Mouse (Mus musculus): ENCODE results near the gene Cercam. TPM values are rescaled to one million over a fixed set of nuclear protein-coding genes. Genes with fewer than 3 reads are reported as not detected.

Cercam gene
- polyA plus RNA-seq, 1 experiment from 2014 or later = 28.5 TPM

DNA sequence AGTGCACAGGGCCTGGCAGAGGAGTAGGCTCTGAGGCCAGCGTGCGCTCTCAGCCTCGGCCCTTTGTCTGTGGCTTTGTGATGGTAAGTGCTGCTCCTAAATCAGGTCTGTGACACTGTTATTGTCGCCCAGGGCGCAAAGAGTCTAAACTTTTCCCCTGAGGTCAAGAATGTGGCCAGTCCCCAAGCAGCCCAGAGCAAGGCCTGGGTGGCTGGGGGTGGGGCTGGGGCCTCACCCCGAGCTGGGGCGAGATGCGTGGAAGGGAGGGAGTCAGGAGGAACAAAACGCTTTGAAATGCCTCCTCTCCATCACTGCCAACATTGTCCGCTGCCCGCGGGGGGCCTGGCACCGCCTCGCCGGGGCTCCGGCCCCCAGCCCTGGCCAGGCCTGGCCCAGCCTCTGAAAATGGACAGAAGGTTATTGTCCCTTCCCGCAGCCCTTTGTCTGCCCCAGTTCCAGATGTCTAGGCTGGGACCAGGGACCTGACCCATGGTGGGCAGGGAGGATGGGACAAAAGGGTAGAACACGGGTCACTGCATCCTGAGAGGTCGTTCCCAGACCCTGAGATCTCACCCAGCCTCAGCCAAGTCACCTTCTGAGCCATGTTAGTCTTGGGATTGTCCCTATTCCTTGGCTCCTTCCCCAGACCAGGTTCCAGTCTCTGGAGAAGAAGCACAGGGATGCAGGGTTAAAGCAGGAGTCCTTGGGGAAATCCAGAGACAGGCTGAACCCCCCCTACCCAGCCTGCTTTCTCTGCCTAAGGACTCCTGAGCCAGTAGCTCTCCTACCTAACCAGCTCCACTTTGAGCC lies 12.3 kb upstream of the Cercam start:
- peak overlapping the region; percentile 88 for H3K27ac ChIP-seq
- WGBS = 11% methylated on average over 19 of the region's 19 CpGs
- peak overlapping the region; percentile 32; the same call in 1 of the 2 replicates for H3K9ac ChIP-seq
- H3K4me1 ChIP-seq = peaks cover 64% of the 10 kb centered on the region
- H3K4me3 ChIP-seq = no peak overlapping the region
- peak; percentile 14; the same call in 1 of the 2 replicates for ATAC-seq (ENCODE audit: low FRiP score)
- H3K27me3 ChIP-seq = no peaks in the 10 kb centered on the region
- 0 out of 2 replicates have a peak overlapping the region, but pooled peaks have one; percentile 7 for H3K4me2 ChIP-seq (replicated peaks)
- H3K36me3 ChIP-seq = no peaks in the 10 kb centered on the region
- H3K9me3 ChIP-seq (replicated peaks) = no peaks in the 10 kb centered on the region

DNA sequence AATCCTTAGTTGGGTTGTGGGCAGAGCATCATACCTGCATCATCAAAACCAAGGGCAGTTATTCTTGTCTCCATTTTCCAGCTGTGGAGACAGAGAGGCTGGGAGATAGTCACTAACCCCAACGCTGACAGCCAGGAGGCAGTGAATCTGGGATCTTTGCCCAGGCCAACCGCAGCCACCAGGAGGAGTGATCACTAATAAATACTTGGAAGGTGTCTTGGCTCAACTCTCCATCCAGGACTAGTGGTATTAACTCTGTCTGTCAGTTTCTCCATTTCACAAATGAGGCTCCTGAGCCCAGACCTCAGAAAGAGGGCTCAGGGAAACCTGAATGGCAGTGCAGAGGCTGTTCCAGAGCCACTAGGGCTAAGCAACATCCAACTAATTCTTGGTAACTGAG lies 11.6 kb upstream of the Cercam start:
- no peak overlapping the region for H3K4me3 ChIP-seq
- H3K4me1 ChIP-seq = peaks cover 62% of the 10 kb centered on the region
- no peaks in the 10 kb centered on the region for H3K9me3 ChIP-seq (replicated peaks)
- H3K9ac ChIP-seq = no peak overlapping the region
- no peak for ATAC-seq (ENCODE audit: low FRiP score)
- no peaks in the 10 kb centered on the region for H3K36me3 ChIP-seq
- WGBS = 40% methylated on average over 2 of the region's 2 CpGs
- H3K4me2 ChIP-seq (replicated peaks) = no peak overlapping the region
- H3K27ac ChIP-seq = peak overlapping the region; percentile 88
- no peaks in the 10 kb centered on the region for H3K27me3 ChIP-seq

DNA sequence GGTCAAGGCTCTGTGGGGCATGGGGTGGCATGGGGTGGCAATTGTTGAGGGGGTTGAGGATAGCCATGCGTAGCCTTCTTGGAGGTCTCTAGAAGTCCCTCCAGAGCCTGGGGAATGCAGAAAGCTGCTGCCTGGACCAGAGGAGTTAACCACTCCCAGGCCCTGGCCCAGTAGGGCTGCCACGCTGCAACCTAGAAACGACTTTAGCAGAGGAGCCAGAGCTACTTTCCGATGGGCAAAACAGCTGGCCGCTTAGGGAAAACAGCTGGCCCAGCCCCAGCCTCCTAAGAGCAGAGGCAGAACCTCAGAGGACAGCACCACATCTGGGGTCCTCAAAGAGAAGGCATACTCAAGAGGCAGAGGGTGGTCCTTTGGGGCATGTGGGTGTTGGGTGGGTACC lies 11.0 kb upstream of the Cercam start:
- no peaks in the 10 kb centered on the region for H3K36me3 ChIP-seq
- H3K27me3 ChIP-seq = no peaks in the 10 kb centered on the region
- H3K4me2 ChIP-seq (replicated peaks) = no peak overlapping the region
- 0 out of 2 replicates have a peak overlapping the region, but pooled peaks have one; percentile 88 for H3K27ac ChIP-seq
- peaks cover 55% of the 10 kb centered on the region for H3K4me1 ChIP-seq
- no peaks in the 10 kb centered on the region for H3K9me3 ChIP-seq (replicated peaks)
- ATAC-seq (ENCODE audit: low FRiP score) = no peak
- WGBS = 57% methylated on average over 5 of the region's 5 CpGs
- H3K4me3 ChIP-seq = no peak overlapping the region
- no peak overlapping the region for H3K9ac ChIP-seq

DNA sequence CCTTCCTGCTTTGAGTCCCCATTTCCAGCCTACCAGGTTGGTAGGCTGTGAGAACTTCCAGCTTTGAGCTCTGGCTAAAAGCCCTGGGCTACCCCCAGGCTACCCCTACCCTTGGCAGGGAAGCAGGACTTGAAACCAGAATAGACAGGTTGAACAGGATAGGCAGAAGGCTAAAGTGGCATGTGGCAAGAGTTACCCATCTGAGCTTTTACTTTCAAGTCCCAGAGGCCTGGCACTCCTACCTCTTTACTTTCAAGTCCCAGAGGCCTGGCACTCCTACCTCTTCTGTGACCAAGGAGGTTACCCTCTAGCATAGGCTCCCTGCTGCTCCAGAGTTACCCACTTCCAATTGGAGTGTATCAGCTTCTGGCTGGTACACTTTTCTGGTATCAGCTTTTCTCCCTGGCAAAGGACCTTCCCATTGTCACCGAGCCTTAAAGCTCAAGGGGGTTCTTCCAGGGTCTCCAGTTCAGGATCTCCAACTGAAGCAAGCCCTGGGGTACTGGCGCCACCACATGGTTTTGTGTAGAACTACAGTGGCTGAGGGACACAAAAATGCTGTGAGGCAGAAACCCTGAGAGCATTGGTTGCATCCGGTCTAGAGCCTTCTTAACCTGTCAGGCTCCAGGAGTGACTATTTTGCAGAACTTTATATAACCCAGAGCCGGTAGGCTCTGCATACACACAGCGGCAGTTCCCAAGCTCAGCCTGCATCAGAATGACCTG lies 10.1 kb upstream of the Cercam start:
- WGBS = 13% methylated on average over 5 of the region's 5 CpGs
- H3K9ac ChIP-seq = 0 out of 2 replicates have a peak overlapping the region, but pooled peaks have one; percentile 18
- no peak overlapping the region for H3K4me3 ChIP-seq
- H3K4me2 ChIP-seq (replicated peaks) = no peak overlapping the region
- H3K9me3 ChIP-seq (replicated peaks) = no peaks in the 10 kb centered on the region
- peak overlapping the region; percentile 52; the same call in 1 of the 2 replicates for H3K27ac ChIP-seq
- H3K27me3 ChIP-seq = no peaks in the 10 kb centered on the region
- H3K4me1 ChIP-seq = peaks cover 46% of the 10 kb centered on the region
- ATAC-seq (ENCODE audit: low FRiP score) = peak; percentile 21
- no peaks in the 10 kb centered on the region for H3K36me3 ChIP-seq

DNA sequence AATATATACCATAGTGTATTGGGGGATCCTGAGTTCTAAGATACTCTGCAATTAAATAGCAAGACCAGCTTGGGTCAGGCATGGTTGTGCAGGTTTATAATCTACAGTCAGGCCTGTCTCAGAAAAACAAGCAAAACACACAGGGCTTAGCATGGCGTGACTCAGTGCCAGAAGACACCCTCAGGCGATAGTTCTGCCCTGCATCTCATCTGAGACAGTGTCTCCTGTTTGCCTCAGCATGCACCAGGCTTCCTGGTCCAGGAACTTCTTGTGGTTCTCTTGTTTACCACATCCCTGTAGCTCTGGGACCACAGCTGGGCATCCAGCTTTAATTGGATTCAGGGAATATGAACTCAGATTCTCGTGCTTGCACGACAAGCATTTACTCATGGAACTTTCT lies 3.8 kb upstream of the Cercam start:
- Histone ChIP-seq H3K4me2 (replicated peaks) (no peak overlapping the region), H3K27ac (no peak overlapping the region), H3K9me3 (replicated peaks) (no peaks in the 10 kb centered on the region), H3K4me3 (no peak overlapping the region), H3K4me1 (peaks cover 9% of the 10 kb centered on the region), H3K27me3 (no peaks in the 10 kb centered on the region), H3K9ac (no peak overlapping the region), H3K36me3 (no peaks in the 10 kb centered on the region)
- WGBS = 83% methylated on average over 4 of the region's 4 CpGs
- no peak for ATAC-seq (ENCODE audit: low FRiP score)

DNA sequence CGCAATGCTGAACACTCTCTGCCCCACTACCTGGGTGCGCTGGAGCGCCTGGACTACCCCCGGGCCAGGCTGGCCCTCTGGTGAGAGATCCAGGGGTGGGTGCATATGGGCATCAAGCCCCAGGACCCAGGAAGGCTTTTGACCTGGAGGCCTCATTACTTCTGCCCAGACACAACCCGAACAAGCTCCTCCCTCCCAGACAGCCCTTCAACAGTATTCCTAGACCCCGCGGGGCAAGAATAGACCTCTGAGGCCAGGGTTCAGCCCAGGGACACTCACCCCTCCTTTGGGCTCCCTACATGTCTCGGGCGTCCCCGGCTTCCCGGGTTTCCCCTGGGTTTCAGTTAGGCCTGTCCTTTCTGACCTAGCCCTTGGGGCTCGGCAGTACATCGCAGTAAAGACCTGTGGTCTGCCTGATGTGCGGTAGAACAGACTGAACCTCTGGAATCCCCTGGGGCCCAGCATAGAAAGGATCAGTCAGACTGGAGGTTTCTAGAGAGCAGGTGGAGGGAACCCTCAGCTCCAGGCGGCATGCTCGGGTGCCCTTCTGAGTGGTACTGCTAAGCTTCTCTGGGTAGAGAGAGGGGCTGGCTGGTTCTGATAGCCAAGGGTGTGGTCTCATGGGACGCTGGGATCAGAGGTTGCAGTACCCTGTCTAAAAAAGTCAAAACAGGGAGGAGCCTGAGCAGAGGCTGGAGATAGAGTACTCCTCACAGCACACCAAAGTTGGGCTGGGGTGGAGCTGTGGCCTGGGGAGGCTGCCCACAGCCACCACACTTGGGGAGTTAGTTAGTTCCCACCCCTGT lies 885 bp downstream of the Cercam start:
- WGBS = 1% methylated on average over 17 of the region's 17 CpGs
- Histone ChIP-seq H3K36me3 (peaks cover 17% of the 10 kb centered on the region), H3K9ac (peak overlapping the region; percentile 67), H3K4me2 (replicated peaks) (peak overlapping the region; percentile 88), H3K9me3 (replicated peaks) (no peaks in the 10 kb centered on the region), H3K4me1 (peaks cover 17% of the 10 kb centered on the region), H3K27ac (peak overlapping the region; percentile 73), H3K4me3 (peak overlapping the region; percentile 40), H3K27me3 (no peaks in the 10 kb centered on the region)
- ATAC-seq (ENCODE audit: low FRiP score) = peak; percentile 61

DNA sequence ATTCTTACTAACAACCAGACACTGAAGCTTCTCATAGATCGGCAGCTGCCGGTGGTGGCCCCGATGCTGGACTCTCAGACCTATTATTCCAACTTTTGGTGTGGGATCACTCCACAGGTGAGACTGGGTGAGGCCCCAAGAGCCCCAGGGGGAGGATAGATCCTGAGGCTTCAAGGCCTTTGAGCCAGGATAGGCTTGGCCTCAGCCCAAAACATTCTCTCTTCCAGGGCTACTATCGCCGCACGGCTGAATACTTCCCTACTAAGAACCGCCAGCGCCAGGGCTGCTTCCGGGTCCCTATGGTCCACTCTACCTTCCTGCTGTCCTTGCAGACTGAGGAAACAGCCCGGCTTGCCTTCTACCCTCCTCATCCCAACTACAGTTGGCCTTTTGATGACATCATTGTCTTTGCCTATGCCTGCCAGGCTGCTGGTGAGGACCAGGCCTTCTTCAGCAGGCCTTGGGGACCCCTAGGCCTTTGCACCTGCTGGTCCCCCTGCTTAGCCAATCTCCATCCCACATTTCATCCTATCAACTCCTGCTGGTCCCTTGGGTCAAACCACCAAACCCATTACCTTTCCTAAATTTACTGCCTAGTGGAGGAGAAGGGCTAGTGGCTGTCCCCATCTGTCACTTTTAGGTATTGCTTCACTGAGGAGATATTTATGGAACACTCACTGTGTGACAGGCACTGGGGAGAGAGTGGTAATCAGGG lies 3.8 kb downstream of the Cercam start:
- H3K4me1 ChIP-seq = peaks cover 18% of the 10 kb centered on the region
- no peak for ATAC-seq (ENCODE audit: low FRiP score)
- H3K4me3 ChIP-seq = no peak overlapping the region
- no peak overlapping the region for H3K9ac ChIP-seq
- H3K36me3 ChIP-seq = peaks cover 20% of the 10 kb centered on the region
- H3K9me3 ChIP-seq (replicated peaks) = no peaks in the 10 kb centered on the region
- H3K27ac ChIP-seq = no peak overlapping the region
- 97% methylated on average over 10 of the region's 10 CpGs for WGBS
- H3K27me3 ChIP-seq = no peaks in the 10 kb centered on the region
- no peak overlapping the region for H3K4me2 ChIP-seq (replicated peaks)

DNA sequence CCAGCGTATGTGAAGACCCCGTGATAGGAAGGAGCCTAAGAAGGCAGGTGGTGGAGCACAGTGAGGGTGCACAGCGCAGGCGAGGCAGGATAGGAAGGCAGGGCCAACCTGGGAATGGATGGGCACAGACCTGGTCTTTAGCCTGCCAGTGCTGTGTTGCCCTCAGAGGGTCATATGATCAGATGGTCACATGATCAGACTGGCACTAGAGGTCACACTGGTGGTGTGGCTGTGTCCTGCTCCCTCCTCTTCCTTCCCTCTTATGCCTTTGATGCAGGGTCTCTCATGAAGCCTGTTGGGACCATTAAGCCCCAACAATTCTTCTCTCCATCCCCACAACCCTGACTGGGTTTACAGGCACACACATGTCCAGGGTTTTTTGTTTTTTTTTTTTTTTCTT lies 4.8 kb downstream of the Cercam start:
- ATAC-seq (ENCODE audit: low FRiP score) = no peak
- Histone ChIP-seq H3K4me2 (replicated peaks) (no peak overlapping the region), H3K27me3 (no peaks in the 10 kb centered on the region), H3K9me3 (replicated peaks) (no peaks in the 10 kb centered on the region), H3K27ac (no peak overlapping the region), H3K36me3 (peaks cover 20% of the 10 kb centered on the region), H3K4me3 (no peak overlapping the region), H3K9ac (no peak overlapping the region), H3K4me1 (peaks cover 22% of the 10 kb centered on the region)
- WGBS = 89% methylated on average over 4 of the region's 4 CpGs

DNA sequence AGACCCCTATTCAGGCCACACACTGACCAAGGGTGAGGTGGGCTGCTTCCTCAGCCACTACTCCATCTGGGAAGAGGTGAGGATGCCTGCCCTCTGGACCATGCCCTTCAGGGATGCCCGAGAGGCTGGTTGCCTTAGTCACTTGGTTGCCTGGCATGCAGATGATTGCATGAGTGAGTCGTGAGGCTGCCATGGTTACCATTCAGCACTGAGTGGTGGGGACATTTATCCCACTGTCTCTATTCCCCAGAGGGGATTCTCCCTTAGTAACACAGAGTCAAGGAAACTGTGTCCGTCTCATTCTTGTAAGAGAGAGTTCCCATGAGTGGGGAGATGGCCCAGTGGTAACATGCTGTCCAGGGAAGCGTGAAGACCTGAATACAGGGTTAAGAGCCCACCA lies 9.1 kb downstream of the Cercam start:
- H3K4me1 ChIP-seq = peaks cover 5% of the 10 kb centered on the region; the same call in 1 of the 2 replicates
- 48% methylated on average over 4 of the region's 4 CpGs for WGBS
- H3K9ac ChIP-seq = no peak overlapping the region
- ATAC-seq (ENCODE audit: low FRiP score) = peak; percentile 35; the same call in 1 of the 2 replicates
- H3K9me3 ChIP-seq (replicated peaks) = no peaks in the 10 kb centered on the region
- no peak overlapping the region for H3K4me2 ChIP-seq (replicated peaks)
- H3K27me3 ChIP-seq = no peaks in the 10 kb centered on the region
- H3K4me3 ChIP-seq = no peak overlapping the region
- no peak overlapping the region for H3K27ac ChIP-seq
- peaks cover 27% of the 10 kb centered on the region for H3K36me3 ChIP-seq

DNA sequence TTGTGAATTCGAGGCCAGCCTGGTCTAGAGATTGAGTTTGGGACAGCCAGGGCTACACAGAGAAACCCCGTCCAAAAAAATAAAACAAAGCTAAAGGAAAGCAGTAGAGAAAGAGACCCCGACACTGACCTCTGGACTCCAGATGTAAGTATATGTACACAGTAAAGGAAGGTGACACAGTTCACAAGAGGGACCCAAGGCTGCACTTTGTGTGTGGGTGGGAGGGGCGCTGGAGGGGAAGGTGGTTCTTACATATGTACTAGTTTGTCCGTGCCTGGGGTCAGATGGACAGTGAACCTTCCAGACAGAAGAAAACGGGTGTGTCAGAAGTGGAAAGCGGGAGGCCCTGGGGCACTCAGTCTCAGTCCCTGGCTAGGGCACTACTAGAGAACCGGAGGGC lies 10.2 kb downstream of the Cercam start:
- WGBS = 67% methylated on average over 8 of the region's 8 CpGs
- Histone ChIP-seq H3K27me3 (no peaks in the 10 kb centered on the region), H3K36me3 (peaks cover 18% of the 10 kb centered on the region), H3K4me3 (no peak overlapping the region), H3K4me1 (peaks cover 5% of the 10 kb centered on the region; the same call in 1 of the 2 replicates), H3K9ac (no peak overlapping the region), H3K4me2 (replicated peaks) (no peak overlapping the region), H3K9me3 (replicated peaks) (no peaks in the 10 kb centered on the region), H3K27ac (no peak overlapping the region)
- no peak for ATAC-seq (ENCODE audit: low FRiP score)

DNA sequence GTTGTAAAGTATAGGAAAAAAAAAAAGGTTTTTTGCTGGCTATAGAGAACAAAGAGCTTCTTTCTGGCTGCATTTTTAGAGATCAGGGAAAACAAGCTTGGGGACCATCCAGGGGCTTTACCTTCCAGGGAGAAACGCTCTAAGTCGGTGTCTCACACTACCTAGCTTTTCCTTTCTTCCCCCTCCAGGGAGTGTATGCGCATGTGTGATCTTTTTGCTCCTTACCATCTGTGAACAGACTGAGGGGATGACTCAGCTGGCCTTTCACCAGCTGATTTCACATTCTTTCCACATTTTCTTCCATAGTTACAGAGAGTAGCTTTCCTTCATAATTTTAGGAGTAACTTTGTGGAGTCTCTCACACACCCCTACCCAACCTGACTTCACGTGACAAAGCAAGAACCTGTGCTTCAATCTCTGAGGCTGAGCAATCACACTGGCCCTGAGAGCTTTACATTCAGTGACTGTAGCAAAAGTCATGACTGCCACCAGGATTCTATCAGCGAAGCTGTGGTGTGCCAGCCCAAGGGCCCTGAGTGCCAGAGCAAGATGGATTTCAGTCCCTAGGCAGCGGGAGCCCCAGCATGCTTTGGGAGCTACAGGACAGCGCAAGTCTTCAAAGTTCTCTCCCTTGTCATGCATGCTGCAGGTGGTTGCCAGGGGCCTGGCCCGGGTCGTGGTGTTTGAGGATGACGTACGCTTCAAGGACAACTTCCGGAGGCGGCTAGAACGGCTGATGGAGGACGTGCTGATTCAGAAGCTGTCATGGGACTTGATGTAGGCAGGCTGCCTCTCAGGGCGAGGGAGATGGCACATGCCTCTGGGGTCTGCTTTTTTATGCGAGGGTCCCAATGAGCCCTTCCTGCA lies 11.2 kb downstream of the Cercam start:
- no peak for ATAC-seq (ENCODE audit: low FRiP score)
- Histone ChIP-seq H3K27ac (no peak overlapping the region), H3K36me3 (peaks cover 18% of the 10 kb centered on the region), H3K9me3 (replicated peaks) (no peaks in the 10 kb centered on the region), H3K4me2 (replicated peaks) (no peak overlapping the region), H3K4me3 (no peak overlapping the region), H3K27me3 (no peaks in the 10 kb centered on the region), H3K4me1 (peaks cover 5% of the 10 kb centered on the region; the same call in 1 of the 2 replicates), H3K9ac (no peak overlapping the region)
- 75% methylated on average over 17 of the region's 17 CpGs for WGBS
